Mouse (Mus musculus): ENCODE data around the gene Gskip.
A peak's percentile ranks its signal among the peaks of the same experiment; 100 is the strongest.

Gskip gene

GRCm38 (mm10) chr12:105721452-105722132 lies 37.0 kb downstream of the Gskip start:
- ATAC-seq (ENCODE audit: insufficient number of reproducible peaks, low FRiP score, low TSS enrichment), result no peak

GRCm38 (mm10) chr12:105722657-105723056 lies 38.0 kb downstream of the Gskip start:
- peak; percentile 53; the same call in 1 of the 2 replicates for ATAC-seq (ENCODE audit: insufficient number of reproducible peaks, low FRiP score, low TSS enrichment)

- ATAC-seq (ENCODE audit: insufficient number of reproducible peaks, low FRiP score, low TSS enrichment), result no peak
These were observed 40.0 kb downstream of the Gskip start for GRCm38 (mm10) chr12:105724616-105725015.

GRCm38 (mm10) chr12:105725736-105726135 lies 41.1 kb downstream of the Gskip start:
- no peak for ATAC-seq (ENCODE audit: insufficient number of reproducible peaks, low FRiP score, low TSS enrichment)

GRCm38 (mm10) chr12:105727268-105727667 lies 42.6 kb downstream of the Gskip start:
- no peak for ATAC-seq (ENCODE audit: insufficient number of reproducible peaks, low FRiP score, low TSS enrichment)

GRCm38 (mm10) chr12:105727964-105728363 lies 43.3 kb downstream of the Gskip start:
- ATAC-seq (ENCODE audit: insufficient number of reproducible peaks, low FRiP score, low TSS enrichment), result no peak

- no peak for ATAC-seq (ENCODE audit: insufficient number of reproducible peaks, low FRiP score, low TSS enrichment)
These were observed 46.3 kb downstream of the Gskip start for GRCm38 (mm10) chr12:105730851-105731460.

- no peak for ATAC-seq (ENCODE audit: insufficient number of reproducible peaks, low FRiP score, low TSS enrichment)
These were observed 48.9 kb downstream of the Gskip start for GRCm38 (mm10) chr12:105733370-105734159.

GRCm38 (mm10) chr12:105735226-105735888 lies 50.7 kb downstream of the Gskip start:
- no peak for ATAC-seq (ENCODE audit: insufficient number of reproducible peaks, low FRiP score, low TSS enrichment)

- ATAC-seq (ENCODE audit: insufficient number of reproducible peaks, low FRiP score, low TSS enrichment), result no peak
These were observed 51.2 kb downstream of the Gskip start for GRCm38 (mm10) chr12:105735889-105736251.

GRCm38 (mm10) chr12:105738316-105739096 lies 53.9 kb downstream of the Gskip start:
- ATAC-seq (ENCODE audit: insufficient number of reproducible peaks, low FRiP score, low TSS enrichment), result no peak

GRCm38 (mm10) chr12:105739656-105740055 lies 55.0 kb downstream of the Gskip start:
- no peak for ATAC-seq (ENCODE audit: insufficient number of reproducible peaks, low FRiP score, low TSS enrichment)

- ATAC-seq (ENCODE audit: insufficient number of reproducible peaks, low FRiP score, low TSS enrichment), result no peak
These were observed 63.5 kb downstream of the Gskip start for GRCm38 (mm10) chr12:105748114-105748513.
